Mouse (Mus musculus) lung, adult 2 months (tissue): ENCODE measurements at regions not wholly inside any gene's neighbourhood (a gene's known extent, or its start where the extent isn't known, plus 50 kb on each side); places are given as distances from the start of the nearest gene placed in this dataset.
"Not testable (repeated sequence)": the region's sequence is repeated elsewhere in the genome, so short reads cannot be mapped to it uniquely, and the experiment has no call there.

Experiments
- DNase-seq: peaks from one replicate; pipeline ENCODE4 v3.0.0; 2022
- H3K4me1 ChIP-seq: fragments of 200-500 bp; 2 replicates; pipeline ENCODE4 v1.6.1; 2011; ENCODE audit warnings: low read length; ENCODE audit not compliant: control insufficient read depth, insufficient read depth
- H3K4me3 ChIP-seq: fragments of 200-500 bp; replicated peaks from 2 replicates; pipeline ENCODE3; 2011; ENCODE audit warnings: low read depth, mild to moderate bottlenecking, control low read depth, low read length; ENCODE audit errors: extremely low read depth
- CTCF ChIP-seq: fragments of 200-500 bp; IDR thresholded peaks from 2 replicates; pipeline ENCODE4 v1.5.1; 2011; ENCODE audit warnings: mild to moderate bottlenecking, low read length, control low read depth; ENCODE audit not compliant: insufficient read depth
- POLR2A ChIP-seq: fragments of 200-500 bp; IDR thresholded peaks from 2 replicates; pipeline ENCODE4 v1.6.1; 2011; ENCODE audit warnings: low read depth, mild to moderate bottlenecking, control low read depth, low read length, borderline replicate concordance; ENCODE audit errors: extremely low read depth
- WGBS: fragments of 180-500 bp; shearing (Covaris S2); methylation state at CpG from one replicate; pipeline ENCODE4 v1.1.7; 2018; 5-methylcytosine and 5-hydroxymethylcytosine counted together

- WGBS, result 83% methylated on average over 4 of the region's 4 CpGs
- no peak for TF ChIP-seq CTCF
- TF ChIP-seq POLR2A, result no peak
- H3K4me1 ChIP-seq, result peaks cover 6% of the 10 kb centered on the region
- no peak for DNase-seq
- no peak overlapping the region for H3K4me3 ChIP-seq
Measured at GRCm38 (mm10) chr1:105921842-105922241, 68.4 kb upstream of the Zcchc2 start.

GRCm38 (mm10) chr1:105922586-105922985 lies 67.6 kb upstream of the Zcchc2 start:
- Histone ChIP-seq H3K4me3 (no peak overlapping the region), H3K4me1 (peaks cover 6% of the 10 kb centered on the region)
- TF ChIP-seq POLR2A (no peak), CTCF (no peak)
- no peak for DNase-seq

GRCm38 (mm10) chr1:105923001-105923400 lies 67.2 kb upstream of the Zcchc2 start:
- Histone ChIP-seq H3K4me1 (peaks cover 6% of the 10 kb centered on the region), H3K4me3 (no peak overlapping the region)
- TF ChIP-seq CTCF (no peak), POLR2A (no peak)
- no peak for DNase-seq
- WGBS, result 62% methylated on average over 3 of the region's 3 CpGs

- no peak for TF ChIP-seq POLR2A
- no peak for TF ChIP-seq CTCF
- DNase-seq, result no peak
- H3K4me3 ChIP-seq, result no peak overlapping the region
- peaks cover 6% of the 10 kb centered on the region for H3K4me1 ChIP-seq
- 40% methylated on average over 3 of the region's 3 CpGs for WGBS
Measured at GRCm38 (mm10) chr1:105925617-105926370, 64.4 kb upstream of the Zcchc2 start.

- TF ChIP-seq CTCF (no peak), POLR2A (no peak)
- Histone ChIP-seq H3K4me3 (no peak overlapping the region), H3K4me1 (peaks cover 6% of the 10 kb centered on the region)
- 95% methylated on average over 2 of the region's 2 CpGs for WGBS
- no peak for DNase-seq
Measured at GRCm38 (mm10) chr1:105926871-105927270, 63.3 kb upstream of the Zcchc2 start.

- Histone ChIP-seq H3K4me3 (no peak overlapping the region), H3K4me1 (peaks cover 2% of the 10 kb centered on the region; the same call in 1 of the 2 replicates)
- DNase-seq, result no peak
- TF ChIP-seq POLR2A (no peak), CTCF (no peak)
Measured at GRCm38 (mm10) chr1:105930841-105931240, 59.4 kb upstream of the Zcchc2 start.

- not testable (repeated sequence) for H3K4me1 ChIP-seq, DNase-seq, H3K4me3 ChIP-seq
- 94% methylated on average over 2 of the region's 2 CpGs for WGBS
Measured at GRCm38 (mm10) chr1:105934171-105934570, 56.0 kb upstream of the Zcchc2 start.
